Mouse (Mus musculus) intestine, embryonic 16.5 days (tissue): Measurements from ENCODE around the gene Ank3. TPM values are rescaled to one million over a fixed set of nuclear protein-coding genes. Genes with fewer than 3 reads are reported as not detected.

Experiments used
- ATAC-seq: fragments of 200-750 bp; cut with Nextera tagmentation; 2 replicates; pipeline ENCODE4 v1.8.0; 2017; ENCODE audit warnings: moderate TSS enrichment, moderate library complexity
- H3K27ac ChIP-seq: fragments of 300-500 bp; sonication (generic); 2 replicates; pipeline ENCODE4 v1.5.1; 2014; ENCODE audit warnings: mild to moderate bottlenecking, low read length
- H3K27me3 ChIP-seq: fragments of 300-500 bp; sonication (generic); replicated peaks from 2 replicates; pipeline ENCODE4 v1.6.1; 2014; ENCODE audit warnings: low read length, control low read depth, mixed read lengths; ENCODE audit not compliant: control insufficient read depth, insufficient read depth
- H3K36me3 ChIP-seq: fragments of 300-500 bp; sonication (generic); 2 replicates; pipeline ENCODE4 v1.6.1; 2014; ENCODE audit warnings: low read length, control low read depth; ENCODE audit not compliant: control insufficient read depth, insufficient read depth
- H3K4me1 ChIP-seq: fragments of 300-500 bp; sonication (generic); 2 replicates; pipeline ENCODE4 v1.6.1; 2014; ENCODE audit warnings: low read length, control low read depth, mixed read lengths; ENCODE audit not compliant: control insufficient read depth, insufficient read depth
- H3K4me2 ChIP-seq: fragments of 300-500 bp; sonication (generic); 2 replicates; pipeline ENCODE4 v1.6.1; 2014; ENCODE audit warnings: low read depth, low read length, control low read depth
- H3K4me3 ChIP-seq: fragments of 300-500 bp; sonication (generic); 2 replicates; pipeline ENCODE4 v1.5.1; 2014; ENCODE audit warnings: mild to moderate bottlenecking, low read length
- H3K9ac ChIP-seq: fragments of 300-500 bp; sonication (generic); 2 replicates; pipeline ENCODE4 v1.6.1; 2014; ENCODE audit warnings: low read depth, low read length
- H3K9me3 ChIP-seq: fragments of 300-500 bp; sonication (generic); 2 replicates; pipeline ENCODE4 v1.6.1; 2016; ENCODE audit warnings: low read length, control low read depth; ENCODE audit not compliant: control insufficient read depth
- WGBS: fragments of 180-500 bp; shearing (Covaris S2); extraction: QIAGEN DNeasy Blood & Tissue Kit; methylation state at CpG from one replicate; pipeline ENCODE4 v1.1.7; 2014; 5-methylcytosine and 5-hydroxymethylcytosine counted together
- polyA plus RNA-seq: library from polyadenylated mRNA; unstranded; fragments of >200 nt; fragmentation: Nextera tagmentation; extraction: Ambion mirVana; gene quantifications from 2 replicates; pipeline ENCODE4 v1.2.1, GENCODE M21; 2015

The Ank3 gene
- polyA plus RNA-seq, 1 experiment from 2014 or later: 21.7 TPM

DNA sequence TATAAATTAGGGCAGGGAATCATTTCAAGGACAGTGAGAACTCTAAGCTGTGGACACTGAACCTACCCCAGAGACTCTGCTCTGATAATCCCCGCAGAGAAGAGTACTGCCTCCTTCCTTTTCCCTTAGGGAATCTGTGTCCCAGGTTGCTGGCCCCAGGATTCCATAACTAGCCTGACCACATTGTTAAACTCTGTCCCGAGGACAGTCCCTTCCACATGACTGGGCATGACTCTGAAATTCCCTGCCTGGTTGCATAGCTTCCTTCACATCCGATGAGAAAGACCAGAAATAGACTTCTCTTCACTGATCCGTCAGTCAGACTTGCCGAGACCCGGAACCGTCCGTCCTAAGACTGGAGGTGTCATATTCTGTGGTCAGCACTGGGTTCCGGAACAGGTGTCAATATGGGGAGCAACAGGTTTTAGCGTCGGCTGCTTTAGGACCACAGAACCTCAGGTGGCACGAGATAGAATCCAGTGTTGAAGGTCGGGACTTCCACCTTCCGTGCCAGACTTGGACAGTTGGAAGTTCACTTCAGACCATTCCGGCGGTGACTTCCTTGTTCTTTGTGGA, 219.1 kb downstream of the Ank3 start:
- no peak overlapping the region for H3K4me2 ChIP-seq
- no peaks in the 10 kb centered on the region for H3K36me3 ChIP-seq
- no peaks in the 10 kb centered on the region for H3K27me3 ChIP-seq
- no peaks in the 10 kb centered on the region for H3K9me3 ChIP-seq
- H3K9ac ChIP-seq: no peak overlapping the region
- ATAC-seq: no peak
- H3K4me1 ChIP-seq: no peaks in the 10 kb centered on the region; the same call in 1 of the 2 replicates
- no peak overlapping the region for H3K27ac ChIP-seq
- no peak overlapping the region for H3K4me3 ChIP-seq
- 85% methylated on average over 16 of the region's 16 CpGs for WGBS

DNA sequence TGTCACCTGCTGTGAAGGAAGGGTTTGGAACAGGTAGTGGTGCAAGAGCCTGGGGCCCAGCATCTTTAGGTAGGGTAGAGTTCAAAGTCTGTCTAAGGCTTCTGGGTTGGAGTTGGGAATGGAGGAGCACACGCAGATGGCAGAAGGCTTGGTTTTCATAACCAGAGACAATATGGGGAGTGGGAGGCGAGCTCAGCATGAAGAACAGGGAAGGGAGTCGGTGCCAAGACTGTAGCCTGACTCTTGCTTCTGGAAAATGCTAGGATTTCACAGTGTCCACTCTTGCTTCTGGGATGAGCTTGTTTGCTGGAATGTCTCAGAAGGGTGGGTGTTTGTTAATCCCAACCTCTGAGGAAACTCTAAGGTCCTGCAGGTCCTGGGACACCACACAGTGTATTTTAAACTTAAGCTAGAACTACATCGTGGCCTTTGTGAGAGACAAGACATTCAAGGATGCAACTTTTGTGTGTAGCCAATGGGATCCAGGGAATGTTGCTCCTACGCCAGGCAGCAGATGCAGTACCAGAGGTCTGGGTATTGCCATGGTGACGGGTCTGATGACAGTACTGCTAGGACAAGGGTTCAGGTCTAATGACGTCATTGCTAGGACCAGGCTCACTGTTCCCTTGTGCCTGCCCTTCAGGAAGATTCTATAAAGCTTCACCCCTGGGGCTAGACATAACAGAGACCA, 222.3 kb downstream of the Ank3 start:
- no peak for ATAC-seq
- Histone ChIP-seq H3K9ac (no peak overlapping the region), H3K36me3 (no peaks in the 10 kb centered on the region), H3K27me3 (no peaks in the 10 kb centered on the region), H3K9me3 (no peaks in the 10 kb centered on the region), H3K4me3 (no peak overlapping the region), H3K27ac (no peak overlapping the region), H3K4me2 (no peak overlapping the region), H3K4me1 (no peaks in the 10 kb centered on the region; the same call in 1 of the 2 replicates)
- 75% methylated on average over 7 of the region's 7 CpGs for WGBS

DNA sequence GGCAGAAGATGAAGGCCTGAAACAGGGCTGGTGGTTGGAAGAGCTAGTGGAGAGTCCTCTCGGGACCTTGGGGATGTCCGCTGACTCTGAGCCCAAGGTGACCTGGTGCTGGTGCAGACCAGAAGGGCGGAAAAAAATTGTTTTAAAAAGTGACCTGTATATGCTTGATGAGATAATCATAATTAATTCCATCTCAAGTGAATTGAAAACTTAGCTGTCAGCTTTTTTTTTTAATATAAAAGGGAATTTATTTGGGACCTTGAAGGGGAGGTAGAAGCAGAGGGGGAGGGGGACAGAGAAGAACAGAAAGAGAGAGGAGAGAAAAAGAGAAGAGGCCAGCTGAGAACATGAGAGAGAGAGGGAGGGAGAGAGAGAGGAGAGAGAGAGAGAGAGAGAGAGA, 229.2 kb downstream of the Ank3 start:
- no peak overlapping the region for H3K4me3 ChIP-seq
- no peaks in the 10 kb centered on the region for H3K27me3 ChIP-seq
- H3K4me1 ChIP-seq: no peaks in the 10 kb centered on the region
- H3K9me3 ChIP-seq: no peaks in the 10 kb centered on the region
- H3K27ac ChIP-seq: no peak overlapping the region
- ATAC-seq: no peak
- H3K4me2 ChIP-seq: no peak overlapping the region
- 89% methylated on average over 3 of the region's 3 CpGs for WGBS
- H3K36me3 ChIP-seq: no peaks in the 10 kb centered on the region
- H3K9ac ChIP-seq: no peak overlapping the region

DNA sequence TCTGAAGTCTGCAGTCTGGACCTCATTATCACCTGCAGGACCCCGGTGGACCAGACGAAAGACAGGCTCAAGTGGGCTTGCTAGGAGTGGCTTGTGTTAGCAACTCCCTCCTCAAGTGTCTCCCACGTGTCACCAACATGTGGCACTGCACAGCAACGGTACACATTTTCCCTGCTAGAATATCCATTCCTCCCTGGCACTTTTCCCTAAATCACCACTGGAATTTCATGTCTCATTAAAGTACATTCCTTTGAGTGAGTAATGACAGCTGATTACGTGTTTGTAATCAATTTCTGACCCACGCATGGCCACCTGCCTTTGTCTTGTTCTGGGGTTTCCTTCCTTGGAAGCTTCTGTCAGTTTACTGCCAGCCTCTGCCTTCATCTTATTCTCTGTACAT, 230.2 kb downstream of the Ank3 start:
- no peak overlapping the region for H3K4me2 ChIP-seq
- H3K4me3 ChIP-seq: no peak overlapping the region
- no peak for ATAC-seq
- H3K27ac ChIP-seq: no peak overlapping the region
- H3K36me3 ChIP-seq: no peaks in the 10 kb centered on the region
- H3K9ac ChIP-seq: no peak overlapping the region
- no peaks in the 10 kb centered on the region for H3K9me3 ChIP-seq
- 59% methylated on average over 6 of the region's 6 CpGs for WGBS
- H3K27me3 ChIP-seq: no peaks in the 10 kb centered on the region
- no peaks in the 10 kb centered on the region for H3K4me1 ChIP-seq

DNA sequence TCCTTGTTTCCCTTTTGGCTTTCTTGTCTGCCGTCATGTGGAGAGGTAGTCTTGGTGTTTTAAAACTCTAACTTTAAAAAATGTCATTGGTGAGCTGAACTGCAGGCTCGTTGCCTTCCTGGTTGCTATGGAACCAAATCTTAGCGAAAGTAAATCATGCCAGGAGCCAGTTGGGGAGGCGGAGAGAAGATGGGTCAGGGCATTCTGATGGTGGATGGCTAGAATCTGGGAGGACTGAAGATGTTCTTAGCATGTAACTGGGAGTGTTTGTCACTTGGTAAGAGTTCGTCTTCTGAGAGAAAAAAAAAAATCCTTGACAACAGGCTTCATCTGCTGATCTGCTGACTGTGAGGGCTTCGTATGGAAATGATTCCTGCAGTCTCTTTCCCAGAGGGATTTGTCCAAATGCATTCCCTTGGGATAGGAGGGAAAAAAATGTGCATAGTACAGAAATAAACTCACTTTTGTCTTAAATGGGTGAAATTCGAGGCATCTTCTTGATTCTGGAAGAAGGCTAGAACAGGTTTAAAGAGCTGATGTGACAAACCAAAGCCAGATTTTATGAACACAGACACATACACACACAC, 232.3 kb downstream of the Ank3 start:
- 39% methylated on average over 7 of the region's 7 CpGs for WGBS

DNA sequence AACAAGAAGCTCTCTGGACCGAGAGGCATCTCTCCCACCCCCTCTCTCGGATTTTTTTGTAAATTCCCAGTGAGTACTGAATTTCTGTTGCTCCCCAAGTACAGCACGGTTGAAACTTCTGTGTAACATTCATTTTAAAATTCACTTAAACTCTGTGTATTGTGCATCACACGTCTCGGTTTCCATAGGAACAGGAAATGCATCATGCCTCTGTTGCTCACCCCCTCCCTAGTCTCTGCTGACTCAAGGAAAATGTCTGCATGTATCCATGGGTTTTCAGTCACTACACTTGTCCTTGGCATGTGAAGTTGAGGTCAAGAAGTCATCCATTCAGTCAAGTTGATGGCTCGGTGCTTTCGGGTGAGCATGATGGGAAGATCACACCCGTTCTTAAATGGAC, 234.3 kb downstream of the Ank3 start:
- H3K4me3 ChIP-seq: no peak overlapping the region
- 85% methylated on average over 8 of the region's 8 CpGs for WGBS

More for the DNA sequence above, 232.3 kb downstream of the Ank3 start:
- no peaks in the 10 kb centered on the region for H3K9me3 ChIP-seq
- H3K4me3 ChIP-seq: no peak overlapping the region
- no peak overlapping the region for H3K4me2 ChIP-seq
- H3K9ac ChIP-seq: no peak overlapping the region
- H3K4me1 ChIP-seq: no peaks in the 10 kb centered on the region
- no peaks in the 10 kb centered on the region for H3K27me3 ChIP-seq
- no peak overlapping the region for H3K27ac ChIP-seq
- H3K36me3 ChIP-seq: no peaks in the 10 kb centered on the region
- ATAC-seq: no peak

DNA sequence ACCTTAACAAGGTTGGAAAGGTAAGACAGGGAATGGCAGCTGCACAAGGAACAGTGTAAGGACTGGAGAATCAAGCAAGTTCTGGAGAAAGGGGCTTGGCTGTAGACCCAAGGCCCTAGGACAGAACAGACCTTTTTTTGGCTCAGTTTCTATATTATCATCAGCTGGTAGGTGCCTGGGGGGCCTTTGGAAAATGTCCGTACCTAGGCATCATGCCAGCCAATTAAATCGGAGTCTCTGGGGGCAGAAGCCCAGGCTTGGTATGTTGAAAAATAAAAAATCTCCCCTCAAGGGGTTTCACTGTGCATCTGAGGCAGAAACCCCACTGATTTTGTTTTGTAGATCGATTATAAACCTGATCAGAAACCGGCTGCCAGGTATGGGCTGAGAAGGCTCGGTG, 236.3 kb downstream of the Ank3 start:
- H3K4me3 ChIP-seq: no peak overlapping the region
- H3K9ac ChIP-seq: no peak overlapping the region
- H3K4me1 ChIP-seq: no peaks in the 10 kb centered on the region
- 81% methylated on average over 5 of the region's 5 CpGs for WGBS
- H3K9me3 ChIP-seq: no peaks in the 10 kb centered on the region
- no peaks in the 10 kb centered on the region for H3K27me3 ChIP-seq
- no peak for ATAC-seq
- no peaks in the 10 kb centered on the region for H3K36me3 ChIP-seq
- no peak overlapping the region for H3K4me2 ChIP-seq
- H3K27ac ChIP-seq: no peak overlapping the region

More for the DNA sequence above, 234.3 kb downstream of the Ank3 start:
- Histone ChIP-seq H3K36me3 (no peaks in the 10 kb centered on the region), H3K9me3 (no peaks in the 10 kb centered on the region), H3K4me1 (no peaks in the 10 kb centered on the region), H3K4me2 (no peak overlapping the region), H3K27ac (no peak overlapping the region), H3K27me3 (no peaks in the 10 kb centered on the region), H3K9ac (no peak overlapping the region)
- ATAC-seq: no peak

DNA sequence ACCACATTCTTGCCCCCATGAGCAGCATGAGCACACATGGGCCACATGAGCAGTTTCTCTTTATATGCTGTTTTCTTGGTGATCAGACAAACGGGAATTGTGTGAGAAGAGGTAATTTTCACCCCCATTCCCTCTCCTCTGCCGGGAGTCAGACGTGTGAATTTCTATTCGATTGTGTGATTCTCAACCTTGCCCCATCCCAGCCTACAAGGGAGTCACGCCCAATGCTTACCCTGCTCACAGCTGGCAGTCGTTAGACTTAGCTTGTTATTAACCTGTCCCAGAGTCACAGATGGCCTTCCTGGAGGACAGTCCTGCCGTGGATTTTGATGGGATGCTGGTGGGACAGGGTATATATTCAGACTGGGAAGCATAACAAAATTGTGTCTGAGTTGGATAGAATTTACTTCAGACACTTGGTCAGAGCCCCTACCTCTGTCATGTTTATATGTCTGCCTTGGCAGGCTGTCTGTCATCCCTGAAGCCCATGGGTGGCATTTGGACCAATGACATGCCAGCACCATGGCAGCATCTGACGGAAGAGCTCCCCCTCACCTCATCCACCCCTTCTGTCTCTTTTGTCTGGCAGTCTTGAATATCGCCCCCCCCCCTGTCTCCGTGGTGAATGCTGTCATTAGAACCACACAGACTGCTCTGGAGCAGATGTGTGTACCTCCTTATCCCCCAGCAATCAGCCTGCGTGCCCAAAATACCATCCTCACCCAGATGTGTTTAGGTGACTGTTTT, 237.5 kb downstream of the Ank3 start:
- Histone ChIP-seq H3K9ac (no peak overlapping the region), H3K4me2 (no peak overlapping the region), H3K36me3 (no peaks in the 10 kb centered on the region), H3K4me3 (no peak overlapping the region), H3K27me3 (no peaks in the 10 kb centered on the region), H3K9me3 (no peaks in the 10 kb centered on the region), H3K4me1 (no peaks in the 10 kb centered on the region), H3K27ac (no peak overlapping the region)
- 43% methylated on average over 11 of the region's 11 CpGs for WGBS
- no peak for ATAC-seq

DNA sequence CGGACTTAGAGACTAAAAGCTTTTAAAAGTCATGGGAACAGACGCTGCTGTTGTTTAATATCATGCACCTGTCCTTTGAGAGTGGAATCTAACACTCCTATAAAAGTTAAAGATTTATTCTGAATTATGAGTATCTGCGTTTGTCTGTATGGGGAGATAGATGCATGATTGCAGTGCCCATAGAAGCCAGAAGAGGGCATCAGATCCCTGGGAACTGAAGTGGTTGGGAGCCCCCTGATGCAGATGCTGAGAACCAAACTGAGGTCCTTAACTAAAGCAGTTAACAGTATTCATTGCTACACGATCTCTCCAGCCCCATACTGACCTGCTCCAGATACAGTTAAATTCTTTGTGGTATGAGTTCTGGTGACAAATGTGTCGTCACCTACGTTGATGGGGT, 240.6 kb downstream of the Ank3 start:
- H3K27me3 ChIP-seq: no peaks in the 10 kb centered on the region
- no peak for ATAC-seq
- WGBS: 89% methylated on average over 6 of the region's 6 CpGs
- H3K4me1 ChIP-seq: no peaks in the 10 kb centered on the region
- H3K36me3 ChIP-seq: no peaks in the 10 kb centered on the region
- H3K9me3 ChIP-seq: no peaks in the 10 kb centered on the region
- no peak overlapping the region for H3K4me2 ChIP-seq
- H3K27ac ChIP-seq: no peak overlapping the region
- H3K9ac ChIP-seq: no peak overlapping the region
- H3K4me3 ChIP-seq: no peak overlapping the region
